ENCODE assay signal across 23 mouse cellular contexts in the genomic region with DNA sequence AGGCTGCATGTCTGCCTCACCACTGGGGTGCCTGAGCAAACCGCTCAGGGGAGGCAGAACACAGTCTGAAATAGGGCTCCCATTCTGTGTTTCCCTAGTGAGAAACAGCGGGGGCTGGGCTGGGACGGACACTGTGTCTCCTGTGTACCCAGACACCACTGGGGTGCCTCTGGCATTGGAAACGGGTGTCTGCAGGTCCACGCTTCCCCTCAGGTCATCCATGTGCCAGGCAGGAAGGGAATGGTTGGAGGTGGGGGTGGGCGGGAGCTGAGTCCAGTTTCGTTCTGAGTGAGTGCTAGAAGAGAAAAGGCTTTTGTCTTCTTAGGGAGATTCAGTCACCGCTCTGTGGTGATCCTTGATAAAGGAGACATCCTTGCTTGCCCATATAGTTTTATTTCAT.
A peak's percentile ranks its signal among the peaks of the same experiment; 100 is the strongest.
DNase-seq lines count a peak whose midpoint lies in the region; ATAC-seq lines count a peak whose summit lies in the region.
"Had no signal": no experiment of that assay in that cellular context is flagged by ENCODE, and none has a peak within 500 bp of the region (broad histone marks: within the 10 kb centered on the region; RNA-seq: fewer than 3 reads in every experiment).

No protein-coding gene starts in this region.

- no peaks in the 10 kb centered on the region for H3K9me3 ChIP-seq in hindbrain, embryonic 10.5 days
- H3K9me3 ChIP-seq in hindbrain, embryonic 16.5 days (ENCODE audit: control insufficient read depth, low read length): no peaks in the 10 kb centered on the region
- H3K9me3 ChIP-seq in midbrain, embryonic 10.5 days (replicated peaks): no peaks in the 10 kb centered on the region
- H3K9me3 ChIP-seq in midbrain, embryonic 13.5 days: no peaks in the 10 kb centered on the region
- H3K9me3 ChIP-seq: embryonic facial prominence, embryonic 13.5 days; forebrain, embryonic 12.5 days had no signal

- no peaks in the 10 kb centered on the region for H3K36me3 ChIP-seq in hindbrain, embryonic 10.5 days
- no peaks in the 10 kb centered on the region for H3K36me3 ChIP-seq in hindbrain, embryonic 16.5 days (ENCODE audit: control insufficient read depth, insufficient read depth, low read length)
- H3K36me3 ChIP-seq in midbrain, embryonic 10.5 days: no peaks in the 10 kb centered on the region
- no peaks in the 10 kb centered on the region for H3K36me3 ChIP-seq in midbrain, embryonic 13.5 days
- H3K36me3 ChIP-seq: embryonic facial prominence, embryonic 13.5 days; forebrain, embryonic 12.5 days had no signal

- H3K4me1 ChIP-seq in hindbrain, embryonic 10.5 days (replicated peaks): peaks cover 19% of the 10 kb centered on the region
- H3K4me1 ChIP-seq in hindbrain, embryonic 16.5 days (ENCODE audit: control insufficient read depth, insufficient read depth, low read depth, low read length): no peaks in the 10 kb centered on the region
- peaks cover 16% of the 10 kb centered on the region for H3K4me1 ChIP-seq in midbrain, embryonic 10.5 days
- 0 out of 2 replicates have a peak, but pooled peaks cover 3% of the 10 kb centered on the region for H3K4me1 ChIP-seq in midbrain, embryonic 13.5 days (replicated peaks)
- H3K4me1 ChIP-seq: forebrain, embryonic 12.5 days had no signal

- no peak overlapping the region for H3K4me3 ChIP-seq in hindbrain, embryonic 10.5 days
- H3K4me3 ChIP-seq in hindbrain, embryonic 16.5 days (ENCODE audit: low read length): no peak overlapping the region
- no peak overlapping the region for H3K4me3 ChIP-seq in midbrain, embryonic 10.5 days
- H3K4me3 ChIP-seq in midbrain, embryonic 13.5 days (replicated peaks): no peak overlapping the region
- H3K4me3 ChIP-seq: embryonic facial prominence, embryonic 13.5 days; forebrain, embryonic 12.5 days; gastrocnemius, adult 2 months had no signal

- peak; percentile 10 to 11 for DNase-seq in cerebellum, postnatal 10 days
- DNase-seq in cerebellum, adult 9-10 months: no peak
- no peak for DNase-seq in hindbrain, embryonic 10.5 days (ENCODE audit: low spot score)
- no peak for DNase-seq in midbrain, embryonic 10.5 days (ENCODE audit: low spot score)
- DNase-seq in mesoderm, embryonic 11.5 days (ENCODE audit: low read depth, low spot score): peak; percentile 7
- DNase-seq: adrenal gland, postnatal 14 days; B cell, adult 2 months; cerebellum, adult 11-12 months; cerebellum, adult 9-11 months; gastrocnemius, adult 2 months; gastrocnemius, postnatal 25 days; heart, postnatal 10 days; heart, postnatal 4 days had no signal

- peak overlapping the region; percentile 69 for H3K27ac ChIP-seq in hindbrain, embryonic 10.5 days
- H3K27ac ChIP-seq in hindbrain, embryonic 16.5 days (ENCODE audit: low read depth, low read length): no peak overlapping the region
- peak overlapping the region; percentile 49; the same call in 1 of the 2 replicates for H3K27ac ChIP-seq in midbrain, embryonic 10.5 days (replicated peaks)
- no peak overlapping the region for H3K27ac ChIP-seq in midbrain, embryonic 13.5 days
- H3K27ac ChIP-seq: embryonic facial prominence, embryonic 13.5 days; forebrain, embryonic 12.5 days; gastrocnemius, adult 2 months; hindbrain, embryonic 14.5 days had no signal

- H3K27me3 ChIP-seq in hindbrain, embryonic 10.5 days (ENCODE audit: insufficient read depth, poor library complexity, severe bottlenecking): no peaks in the 10 kb centered on the region
- H3K27me3 ChIP-seq in hindbrain, embryonic 16.5 days (replicated peaks; ENCODE audit: control insufficient read depth, insufficient read depth, low read length): no peaks in the 10 kb centered on the region
- H3K27me3 ChIP-seq in midbrain, embryonic 10.5 days (ENCODE audit: low read depth, poor library complexity, severe bottlenecking): no peaks in the 10 kb centered on the region
- no peaks in the 10 kb centered on the region for H3K27me3 ChIP-seq in midbrain, embryonic 13.5 days
- H3K27me3 ChIP-seq: forebrain, embryonic 12.5 days; Patski had no signal

- WGBS in hindbrain, embryonic 10.5 days: 47% methylated on average over 8 of the region's 8 CpGs
- WGBS in hindbrain, embryonic 16.5 days: 45% methylated on average over 8 of the region's 8 CpGs
- 61% methylated on average over 8 of the region's 8 CpGs for WGBS in midbrain, embryonic 10.5 days
- WGBS in midbrain, embryonic 13.5 days: 50% methylated on average over 8 of the region's 8 CpGs

- H3K9ac ChIP-seq in hindbrain, embryonic 16.5 days (ENCODE audit: low read depth, low read length): no peak overlapping the region
- H3K9ac ChIP-seq in midbrain, embryonic 13.5 days (replicated peaks): no peak overlapping the region
- H3K9ac ChIP-seq: embryonic facial prominence, embryonic 13.5 days; forebrain, embryonic 12.5 days; hindbrain, embryonic 14.5 days had no signal

- no peak for ATAC-seq in hindbrain, embryonic 16.5 days
- ATAC-seq in midbrain, embryonic 13.5 days: no peak
- ATAC-seq: activated CD4-positive, CD25-positive, alpha-beta regulatory T cell, adult 4 months; CD4-positive, CD25-positive, alpha-beta regulatory T cell, adult 4 months; forebrain, embryonic 16.5 days; inflammation-experienced regulatory T-cells, adult 6 months had no signal

- no peak overlapping the region for H3K4me2 ChIP-seq in hindbrain, embryonic 16.5 days (ENCODE audit: low read length)
- H3K4me2 ChIP-seq in midbrain, embryonic 13.5 days (replicated peaks): no peak overlapping the region
- H3K4me2 ChIP-seq: embryonic facial prominence, embryonic 13.5 days; forebrain, embryonic 12.5 days; hindbrain, embryonic 14.5 days had no signal

Comparison
In these comparisons a context has a peak if more than half of its experiments do, and no peak if none do; other contexts are left out.
1. DNase-seq: peak in cerebellum, postnatal 10 days (2 of 2) and mesoderm, embryonic 11.5 days (single experiment); none in cerebellum, adult 9-10 months (single experiment), hindbrain, embryonic 10.5 days (single experiment) and midbrain, embryonic 10.5 days (single experiment).
2. H3K27ac ChIP-seq: peak in hindbrain, embryonic 10.5 days (single experiment) and midbrain, embryonic 10.5 days (single experiment); none in hindbrain, embryonic 16.5 days (single experiment) and midbrain, embryonic 13.5 days (single experiment).